Mouse (Mus musculus): ENCODE results near the gene Adh6b. TPM values are rescaled to one million over a fixed set of nuclear protein-coding genes. Genes with fewer than 3 reads are reported as not detected.
A peak's percentile ranks its signal among the peaks of the same experiment; 100 is the strongest.

Gene Adh6b
- total RNA-seq (2021), result not detected in 2 replicates
- long read RNA-seq, result 0 reads

DNA sequence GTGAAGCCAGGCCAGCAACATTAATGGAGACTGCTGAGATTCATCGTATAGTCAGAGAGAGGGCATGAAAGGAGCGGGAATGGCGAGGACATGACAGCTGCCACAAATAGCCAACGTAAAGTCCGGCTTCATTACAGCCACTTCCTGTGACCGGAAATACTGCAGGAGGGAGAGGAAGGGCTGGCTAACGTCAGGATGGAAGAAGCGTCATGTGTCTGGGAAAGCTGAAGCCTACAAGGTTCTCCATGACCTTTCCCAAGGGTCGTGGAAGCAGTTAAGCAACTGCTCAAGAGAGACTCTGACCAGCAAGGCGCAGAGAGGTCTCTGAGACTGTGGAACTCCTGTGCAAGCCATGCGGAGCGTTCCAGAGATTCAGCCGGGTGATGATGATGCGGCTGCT lies at the start of gene Adh6b:
Adh6b (plus strand) TSS at position 305 of the 400 bp plus-strand sequence.
- no peak for DNase-seq

DNA sequence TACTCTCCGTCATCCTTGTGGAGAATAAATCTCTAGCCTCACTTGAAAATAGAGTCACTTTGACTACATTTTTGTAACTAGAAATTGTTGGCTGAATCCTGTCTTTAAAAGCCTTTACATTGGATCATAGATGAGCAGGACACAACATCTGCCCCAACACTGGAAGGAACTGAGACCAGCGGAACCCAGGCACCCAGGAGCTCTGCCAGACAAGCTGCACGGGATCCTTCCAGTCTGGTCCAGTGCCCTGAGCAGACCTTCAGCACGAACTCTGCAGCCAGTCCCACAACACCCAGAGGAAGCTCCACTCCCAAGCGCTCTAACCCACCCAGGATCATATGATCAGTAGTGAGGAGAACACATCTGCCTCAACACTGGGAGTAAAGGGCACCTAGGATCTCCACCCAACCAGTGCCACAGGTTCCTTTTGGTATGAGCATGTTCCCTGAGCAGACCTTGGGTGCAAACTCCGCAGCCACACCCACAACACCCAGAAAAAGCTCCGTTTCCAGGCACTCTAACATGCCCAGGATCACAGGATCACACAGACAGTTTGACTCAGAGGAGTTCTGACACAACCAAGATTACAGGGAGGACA lies 48.2 kb upstream of the Adh6b start:
- peak; percentile 27 for DNase-seq

DNA sequence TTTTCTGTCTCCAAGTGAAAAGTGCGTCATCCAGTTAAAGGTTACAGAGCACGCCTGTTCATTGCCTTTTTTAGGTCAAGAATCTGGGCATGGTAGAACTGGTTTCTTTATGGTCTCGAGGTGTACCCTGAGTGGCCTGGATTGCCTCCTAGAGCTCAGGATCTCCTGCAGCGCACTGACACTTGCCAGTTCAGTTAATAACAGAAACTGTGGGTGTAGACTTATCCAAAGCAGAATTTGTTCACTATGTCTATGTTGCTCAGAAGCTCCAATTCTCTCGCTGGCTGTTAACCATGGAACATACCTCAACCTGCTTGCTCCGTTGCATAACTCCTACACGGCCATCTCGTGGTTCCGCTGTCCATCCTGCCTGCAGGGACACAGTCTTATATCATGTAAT lies 41.4 kb upstream of the Adh6b start:
- DNase-seq, result no peak

DNA sequence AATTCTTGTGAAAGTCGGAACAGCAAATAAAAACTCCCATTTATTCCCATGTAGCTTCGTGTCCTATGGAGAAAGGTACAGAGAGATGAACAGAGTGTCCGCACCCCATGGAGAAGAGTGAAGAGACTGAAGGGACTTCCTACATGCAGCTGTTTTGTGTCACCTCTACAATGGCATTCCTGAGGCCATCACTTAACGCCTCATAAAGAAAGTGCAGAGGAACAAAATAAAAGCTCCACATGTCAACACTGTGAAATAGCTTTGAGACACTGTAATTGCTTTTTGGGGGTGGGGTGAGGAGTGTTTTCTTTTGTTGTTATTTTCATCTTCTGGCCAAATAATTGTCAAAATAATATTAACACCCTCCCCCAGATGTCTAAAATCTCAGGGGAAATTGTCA lies 38.9 kb upstream of the Adh6b start:
- no peak for DNase-seq

DNA sequence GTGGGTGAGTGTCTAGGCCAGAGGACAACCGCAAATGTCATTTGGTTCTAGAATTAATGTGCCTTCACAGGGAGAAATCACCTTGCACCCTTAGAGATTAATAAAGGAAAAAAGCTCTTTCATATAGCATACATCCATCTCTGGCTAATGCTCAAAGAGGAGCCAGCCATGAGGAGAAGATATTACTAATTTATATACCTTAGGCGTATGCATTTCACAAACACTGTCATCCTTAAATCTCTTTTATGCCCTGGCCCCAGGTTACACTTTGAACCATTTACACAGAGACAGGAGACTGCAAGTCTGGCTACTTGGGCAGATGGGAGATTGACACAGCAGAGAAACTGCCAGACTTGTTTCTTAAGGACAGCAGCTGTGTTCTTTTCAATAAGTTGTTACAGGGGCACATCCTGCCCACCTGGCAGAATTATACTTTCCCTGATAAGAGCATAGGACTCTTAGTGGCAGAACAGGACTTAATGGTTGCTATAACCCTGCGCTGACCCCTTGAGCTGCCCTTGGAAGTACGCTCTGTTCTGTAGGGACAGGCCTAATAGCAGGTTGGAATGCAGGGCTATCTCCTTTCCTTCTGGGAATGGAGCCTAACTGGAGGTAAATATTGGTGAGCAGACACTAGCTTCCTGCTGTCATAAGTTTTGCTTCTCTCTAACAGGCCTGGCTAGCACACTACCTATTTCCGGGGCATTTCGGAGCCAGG lies 37.6 kb upstream of the Adh6b start:
- DNase-seq, result no peak

DNA sequence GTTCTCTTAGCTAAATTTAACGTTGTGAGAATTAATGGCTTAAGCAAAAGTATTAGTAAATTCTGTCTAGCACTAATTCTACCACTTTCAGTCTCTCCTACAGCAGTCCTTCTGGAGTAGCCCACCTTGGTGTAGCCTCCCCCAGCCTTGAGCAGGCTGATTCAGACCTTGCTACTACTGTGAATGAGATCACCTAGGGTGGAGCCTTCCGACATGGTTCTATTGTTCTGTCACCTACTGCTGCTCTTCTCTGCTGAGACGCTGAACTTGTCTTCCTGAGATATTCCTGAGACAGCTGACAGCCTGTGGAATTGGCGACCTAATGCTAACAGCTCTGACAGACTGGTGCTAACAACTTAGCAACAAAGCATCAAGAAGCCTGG lies 37.1 kb upstream of the Adh6b start:
- no peak for DNase-seq

DNA sequence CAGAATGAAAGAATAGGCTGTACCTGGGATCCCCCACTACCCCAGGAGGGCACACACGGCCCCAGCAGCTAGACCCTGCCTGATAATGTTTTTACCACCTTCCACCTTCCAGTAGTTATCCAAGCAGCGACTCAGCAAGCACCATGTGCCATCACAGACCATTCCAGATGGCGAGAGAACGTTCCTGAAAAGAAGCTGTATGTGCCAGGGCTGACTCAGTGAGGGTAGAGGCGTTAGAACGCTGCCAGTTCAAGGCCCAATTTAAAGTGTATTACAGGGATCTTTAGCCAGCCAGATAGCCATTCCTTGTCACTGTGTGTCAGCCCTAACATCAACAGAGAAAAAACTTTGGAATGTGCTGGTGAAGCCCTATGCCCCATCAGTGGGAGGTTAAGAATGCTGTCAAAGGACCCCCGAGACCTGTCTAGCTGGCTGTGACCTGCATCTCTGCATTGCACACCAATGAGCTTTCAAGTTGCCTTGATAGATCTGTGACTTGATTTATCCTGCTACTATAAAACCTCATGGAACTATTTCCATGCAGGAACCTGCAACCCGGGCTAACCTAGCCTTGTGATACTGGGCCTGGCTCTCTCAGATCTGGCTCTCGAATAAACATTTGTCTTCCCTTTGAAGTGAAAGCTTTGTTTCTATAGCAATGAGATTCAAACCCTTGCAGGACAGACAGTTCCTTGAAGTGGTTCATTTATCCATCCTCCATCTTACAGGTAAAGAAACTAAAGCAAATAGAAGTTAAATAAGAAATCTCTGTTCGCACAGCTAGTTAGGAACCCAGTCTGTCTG lies 35.9 kb upstream of the Adh6b start:
- DNase-seq, result no peak

DNA sequence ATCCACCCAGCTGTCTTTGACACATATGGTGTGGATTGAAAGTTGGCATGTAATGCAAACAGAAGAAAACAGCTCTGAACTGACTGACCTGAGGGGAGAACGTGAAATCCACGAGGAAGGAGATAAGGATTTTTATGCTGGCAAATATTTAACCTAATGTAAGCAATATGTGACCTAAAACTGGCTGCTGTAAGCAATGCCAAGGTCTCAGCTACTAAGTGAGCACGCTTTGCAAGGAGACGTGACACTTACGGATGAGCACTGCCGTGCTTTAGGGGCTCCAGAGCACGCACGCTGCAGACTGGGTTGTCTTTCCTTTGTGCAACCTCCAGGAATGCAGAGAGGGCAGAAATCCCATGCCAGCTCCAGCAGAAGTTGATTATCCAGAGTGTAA lies 35.3 kb upstream of the Adh6b start:
- DNase-seq, result no peak

DNA sequence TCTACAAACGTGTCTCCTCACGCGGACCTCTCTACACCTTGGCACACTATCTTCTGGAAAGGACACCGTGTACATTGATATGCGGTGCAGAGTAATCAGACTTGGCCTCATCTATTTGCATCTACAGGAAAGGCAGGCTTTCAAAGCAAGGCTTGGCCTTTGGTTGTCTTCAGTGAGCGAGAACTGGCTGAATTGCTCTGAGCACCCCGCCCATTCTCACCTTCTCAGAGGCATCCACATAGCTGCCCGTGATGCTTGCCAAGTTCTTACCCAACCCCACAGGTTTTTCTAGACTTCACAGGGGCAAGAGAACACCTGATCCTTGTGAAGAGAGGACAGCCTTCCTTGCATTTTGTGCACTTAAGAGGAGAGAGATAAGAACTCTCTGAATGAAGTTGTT lies 31.7 kb upstream of the Adh6b start:
- DNase-seq, result no peak

DNA sequence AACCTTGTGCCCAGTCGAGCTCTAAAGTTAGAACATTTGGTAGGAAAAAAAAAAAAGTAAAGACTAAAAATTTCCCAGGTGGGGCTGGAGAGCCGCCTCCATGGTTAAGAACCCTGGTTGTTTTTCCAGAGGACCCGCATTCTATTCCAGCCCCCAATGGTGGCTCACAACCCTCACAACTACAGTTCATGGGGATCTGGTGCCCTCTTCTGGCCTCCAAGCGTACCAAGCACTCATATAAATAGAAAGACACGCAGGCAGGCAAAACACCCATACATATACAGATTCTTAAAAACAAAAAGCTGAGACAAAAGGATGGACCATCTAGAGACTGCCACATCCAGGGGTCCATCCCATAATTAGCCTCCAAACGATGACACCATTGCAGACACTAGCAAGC lies 30.6 kb upstream of the Adh6b start:
- DNase-seq, result peak; percentile 11

DNA sequence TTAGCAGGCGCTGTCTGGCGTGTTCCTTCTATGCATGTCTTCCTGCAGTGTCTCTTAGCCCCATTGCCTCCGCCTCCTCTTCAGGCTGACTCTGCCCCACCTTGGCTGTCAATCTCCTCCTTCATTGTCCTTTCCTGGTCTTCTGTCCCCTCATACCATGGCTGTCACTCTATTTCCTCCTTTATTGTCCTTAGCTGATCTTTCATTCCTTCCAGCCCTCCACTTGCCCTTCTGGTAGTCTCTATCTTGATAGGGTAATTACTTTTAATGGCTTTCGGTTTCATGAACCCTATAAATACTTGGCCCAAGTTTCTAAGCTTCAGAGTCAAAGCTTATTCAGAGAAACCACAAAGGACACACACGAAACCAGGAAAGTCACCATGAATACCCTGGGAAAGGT lies 28.6 kb upstream of the Adh6b start, which contains the start of gene Adh6a:
Adh6a (plus strand) TSS at position 322 of the 400 bp plus-strand sequence.
- no peak for DNase-seq

DNA sequence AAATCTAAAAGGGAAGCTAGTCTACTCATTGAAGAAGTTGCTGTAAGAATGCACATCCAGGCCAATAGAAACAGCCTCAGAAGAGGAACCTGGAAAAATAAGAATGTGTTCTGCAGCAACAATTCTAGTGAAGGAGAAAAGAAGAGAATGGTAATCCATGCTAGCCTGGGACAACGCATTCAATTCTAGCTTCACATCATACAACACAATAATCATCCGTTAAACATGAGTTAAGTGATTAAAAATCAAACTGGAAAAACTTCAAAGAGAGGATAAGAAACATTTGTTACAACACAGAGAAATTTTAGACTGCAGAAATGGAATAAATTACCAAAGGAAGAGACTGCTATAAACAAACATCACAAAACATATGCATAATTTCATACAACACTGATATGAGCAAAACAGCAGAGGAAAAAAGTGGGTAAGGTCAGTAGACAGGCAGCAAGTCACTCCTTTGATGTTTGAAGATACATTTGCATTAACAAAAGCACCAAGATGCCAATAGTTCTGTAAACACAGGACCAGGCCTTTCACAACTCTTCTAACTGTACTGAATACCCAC lies 24.6 kb upstream of the Adh6b start:
- no peak for DNase-seq

DNA sequence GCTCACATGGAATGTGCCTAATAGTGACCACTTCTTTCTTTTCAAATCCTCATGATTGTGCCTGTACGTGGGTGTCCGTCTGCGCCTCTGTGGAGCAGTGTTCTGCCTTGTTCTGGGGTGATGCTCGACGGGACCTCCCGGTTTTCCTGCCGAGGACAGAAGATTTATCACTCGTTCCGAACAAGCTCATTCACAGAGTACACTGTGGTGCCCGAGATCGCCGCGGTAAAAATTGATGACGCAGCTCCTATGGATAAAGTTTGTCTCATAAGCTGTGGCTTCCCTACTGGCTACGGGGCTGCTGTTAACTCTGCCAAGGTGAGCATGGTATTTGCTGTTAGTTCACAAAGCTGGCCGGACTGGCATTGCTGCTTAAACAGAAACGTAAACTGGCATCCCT lies 16.6 kb upstream of the Adh6b start:
- DNase-seq, result no peak

DNA sequence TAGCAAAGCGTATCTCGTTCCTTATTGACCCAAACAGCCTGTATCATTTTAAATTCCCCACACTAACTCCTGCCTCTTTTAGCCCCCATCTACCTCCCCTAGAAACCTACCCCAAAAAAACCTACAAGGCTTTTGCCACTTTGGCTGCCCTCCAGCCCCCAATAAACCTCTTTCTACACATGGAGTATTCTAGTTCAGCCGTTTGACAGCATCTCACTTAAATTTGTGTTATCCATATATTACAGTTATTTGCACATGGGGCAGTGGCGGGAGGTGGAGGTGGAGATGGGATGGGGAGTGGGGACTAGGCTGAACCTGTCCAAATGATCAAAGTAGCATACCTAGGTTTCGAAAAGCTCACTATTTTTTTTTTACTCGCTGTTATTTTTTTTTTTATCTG lies 16.1 kb upstream of the Adh6b start:
- no peak for DNase-seq

DNA sequence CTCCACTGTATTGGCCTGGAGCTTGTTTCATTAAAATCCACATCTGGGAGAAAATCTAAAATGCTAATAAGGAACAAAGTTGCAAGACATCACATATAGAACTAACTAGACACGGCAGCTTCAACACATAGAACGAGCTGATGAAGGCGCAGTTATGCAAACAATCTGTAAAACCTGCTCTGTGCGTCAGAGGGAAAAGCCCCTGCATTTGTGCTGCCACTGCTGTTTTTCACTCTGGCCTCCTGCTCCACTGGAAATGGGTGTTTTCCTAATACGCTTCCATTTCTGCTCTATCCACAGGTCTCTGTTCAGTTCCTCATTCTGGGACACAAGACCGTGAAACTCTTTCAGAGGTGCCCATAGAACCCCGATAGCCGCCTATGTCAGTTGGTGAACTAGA lies 7.7 kb upstream of the Adh6b start:
- no peak for DNase-seq

DNA sequence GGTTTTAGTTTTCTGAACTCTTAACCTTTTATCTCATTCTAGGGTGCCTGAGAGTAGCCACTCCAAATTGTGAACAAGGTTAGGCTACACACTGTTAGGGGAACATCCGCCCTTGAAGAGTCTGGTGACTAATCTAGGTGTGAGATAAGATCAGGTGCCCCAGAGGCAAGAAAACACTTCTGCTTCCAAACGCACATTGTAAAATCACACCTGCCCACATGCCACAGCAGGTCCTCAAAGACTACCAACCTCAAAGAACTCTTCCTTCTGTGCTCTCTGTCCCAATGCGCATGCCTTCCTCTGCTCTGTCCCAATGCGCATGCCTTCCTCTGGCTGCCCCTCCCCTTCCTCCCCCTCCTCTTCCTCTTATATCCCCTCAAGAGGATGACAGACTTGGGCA lies 7.3 kb upstream of the Adh6b start:
- no peak for DNase-seq

DNA sequence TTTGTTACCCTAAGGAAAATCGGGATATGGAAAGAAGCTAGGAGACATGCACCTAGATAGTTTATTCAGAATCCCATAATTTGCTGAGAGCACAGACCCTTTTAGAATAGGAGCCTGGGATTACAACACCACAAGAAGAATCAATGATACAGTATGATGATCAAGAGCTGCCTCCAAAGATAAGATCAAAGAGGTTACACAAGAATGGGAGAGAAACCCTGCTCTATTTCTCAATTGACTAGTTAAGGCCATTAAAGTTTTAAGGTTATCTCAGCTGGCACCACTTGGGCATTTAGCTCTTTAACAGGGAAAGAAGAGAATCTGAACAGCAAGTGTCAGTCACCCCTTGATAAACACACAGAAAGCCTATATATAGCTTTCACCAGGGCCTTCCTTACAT lies 6.0 kb upstream of the Adh6b start:
- no peak for DNase-seq

DNA sequence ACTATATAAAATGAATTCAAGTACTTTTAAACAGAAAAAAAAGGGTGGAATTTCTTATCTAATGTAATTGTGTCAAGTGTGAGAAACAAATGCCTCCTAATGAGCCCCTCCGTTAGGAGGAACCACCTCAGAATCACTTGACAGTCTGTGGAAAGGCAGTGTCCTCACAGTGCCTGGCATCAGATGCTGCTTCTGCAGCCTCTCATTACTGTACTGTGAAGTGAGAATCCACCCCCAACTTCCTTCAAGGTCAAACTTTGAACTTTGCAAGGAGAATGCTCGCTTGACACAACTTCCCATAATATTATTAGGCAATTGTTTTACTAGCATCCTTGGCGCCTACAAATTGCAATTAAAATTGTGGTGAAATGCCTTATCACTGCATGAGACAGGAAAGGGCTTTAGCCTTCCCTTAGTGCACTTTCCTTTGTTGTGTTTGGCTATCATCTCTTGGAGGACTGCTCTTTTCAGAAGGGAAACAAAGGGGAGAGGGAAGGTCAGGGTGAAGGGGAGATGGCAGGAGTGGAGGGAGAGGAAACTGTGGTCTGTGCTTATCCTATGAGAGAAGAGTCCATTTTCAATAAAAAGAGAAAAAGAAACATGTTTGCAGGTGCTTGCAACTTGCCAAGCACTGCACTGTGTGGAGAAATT lies 5.3 kb upstream of the Adh6b start:
- DNase-seq, result no peak

DNA sequence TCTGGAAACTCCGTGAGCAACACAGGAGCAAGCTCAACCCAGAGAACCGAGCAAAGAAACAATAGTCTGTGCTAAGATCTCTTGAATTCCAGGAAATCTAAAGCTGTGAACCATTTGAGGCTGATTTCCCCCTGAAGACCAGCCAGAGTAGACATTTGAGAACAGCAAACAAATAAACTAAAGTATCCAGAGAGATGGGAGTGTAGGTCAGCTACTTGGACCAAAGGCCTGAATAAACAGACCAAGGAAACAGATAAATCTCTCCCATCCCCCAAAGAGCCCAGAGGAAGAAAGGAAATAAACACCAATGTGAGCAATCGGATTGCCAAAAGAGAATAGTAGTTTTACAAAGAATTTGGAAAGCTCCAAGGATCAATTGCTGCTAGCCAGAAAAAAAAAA lies 5.5 kb downstream of the Adh6b start:
- DNase-seq, result no peak

DNA sequence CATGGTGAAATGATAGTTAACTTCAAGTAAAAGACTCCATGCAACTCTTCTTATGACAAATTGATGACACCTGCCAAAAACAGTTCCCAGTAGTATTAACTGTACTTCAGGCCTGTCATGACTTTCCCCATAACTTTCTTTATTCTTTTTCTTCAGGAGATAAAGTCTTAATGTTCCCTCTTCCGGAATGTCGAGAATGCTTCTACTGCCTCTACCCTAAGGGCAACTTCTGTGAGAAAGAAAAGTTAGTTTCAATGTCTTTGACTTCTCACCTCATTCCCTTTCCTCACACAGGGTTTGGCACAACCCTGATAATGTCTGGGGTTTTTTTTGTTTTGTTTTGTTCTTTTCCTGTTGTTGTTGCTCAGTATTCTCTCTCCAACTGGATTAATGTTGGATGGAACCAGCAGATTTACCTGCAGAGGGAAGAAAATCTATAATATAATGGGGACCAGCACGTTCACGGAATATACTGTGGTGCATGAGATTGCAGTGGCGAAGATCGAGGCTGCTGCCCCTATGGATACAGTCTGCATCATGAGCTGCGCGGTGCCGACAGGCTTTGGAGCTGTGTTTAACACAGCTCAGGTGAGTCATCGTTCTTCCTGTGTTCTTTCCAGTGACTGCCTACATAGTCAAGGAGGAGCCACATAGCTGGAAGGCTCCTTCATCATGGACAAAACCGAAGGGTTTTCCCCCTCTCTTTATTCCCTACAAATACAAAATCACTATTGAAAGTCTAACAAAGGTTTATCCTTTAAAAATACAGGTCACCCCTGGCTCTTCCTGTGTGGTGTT lies 10.6 kb downstream of the Adh6b start:
- no peak for DNase-seq

DNA sequence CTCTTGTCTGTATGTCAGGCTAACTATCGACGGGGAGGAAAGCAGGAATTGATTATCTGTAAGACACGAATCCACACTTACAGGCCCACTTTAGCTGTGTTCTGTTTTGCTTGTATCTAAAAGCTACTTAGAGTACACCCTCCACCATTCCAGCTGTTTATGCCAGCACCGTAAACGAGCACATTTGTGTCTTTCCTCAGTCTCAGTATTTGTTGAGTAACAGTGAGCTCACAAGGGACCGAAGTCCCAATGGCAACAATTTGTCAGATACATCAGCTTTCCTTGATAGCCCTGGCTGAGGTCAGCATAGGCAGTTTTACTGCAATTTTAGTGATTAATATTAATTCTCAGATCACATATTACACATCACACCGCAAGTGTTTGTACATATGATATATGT lies 17.3 kb downstream of the Adh6b start:
- DNase-seq, result no peak

DNA sequence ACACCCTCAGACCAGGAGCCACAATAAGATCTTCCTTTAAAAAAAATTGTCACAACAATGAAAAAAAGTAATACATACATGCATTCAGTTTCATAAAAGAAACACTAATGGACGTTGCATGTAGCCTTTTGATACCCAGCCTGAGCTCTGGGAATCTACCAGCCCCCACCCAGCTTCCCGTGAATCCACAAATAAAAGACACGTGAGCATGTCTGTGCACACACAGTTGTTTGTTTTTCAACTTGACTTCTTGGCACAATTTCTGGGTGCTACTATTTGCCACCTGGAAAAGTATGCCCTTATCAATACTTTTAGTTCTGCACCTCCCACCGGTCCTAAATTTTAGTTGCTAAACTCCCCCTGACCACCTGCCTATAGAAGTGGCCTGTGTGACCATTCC lies 19.1 kb downstream of the Adh6b start:
- DNase-seq, result no peak

All from adrenal gland, postnatal 25 days (tissue).